Mouse (Mus musculus) granulocyte monocyte progenitor cell, adult 5-6 weeks (primary cell): ENCODE measurements around the gene Praf2. TPM values are rescaled to one million over a fixed set of nuclear protein-coding genes. Genes with fewer than 3 reads are reported as not detected.
A peak's percentile ranks its signal among the peaks of the same experiment; 100 is the strongest.

Experiments used
- ATAC-seq: replicated peaks from 2 replicates; pipeline ENCODE4 v1.8.0; 2016; ENCODE audit warnings: mild to moderate bottlenecking, moderate TSS enrichment, inconsistent platforms; ENCODE audit not compliant: poor library complexity, severe bottlenecking
- total RNA-seq, 2 experiments: library from RNA; stranded (forward) in 1 of 2; stranded (reverse) in 1 of 2; fragments of 200-712, 200-1000 nt in 1 of 2; fragments of >200 nt in 1 of 2; fragmentation: Nextera tagmentation in 1 of 2; gene quantifications; 2 replicates each; pipeline ENCODE4 v1.2.3; 2014 to 2017

Praf2 gene
- total RNA-seq, 2 experiments from 2014 or later, result 4.3 to 6.2 TPM

DNA sequence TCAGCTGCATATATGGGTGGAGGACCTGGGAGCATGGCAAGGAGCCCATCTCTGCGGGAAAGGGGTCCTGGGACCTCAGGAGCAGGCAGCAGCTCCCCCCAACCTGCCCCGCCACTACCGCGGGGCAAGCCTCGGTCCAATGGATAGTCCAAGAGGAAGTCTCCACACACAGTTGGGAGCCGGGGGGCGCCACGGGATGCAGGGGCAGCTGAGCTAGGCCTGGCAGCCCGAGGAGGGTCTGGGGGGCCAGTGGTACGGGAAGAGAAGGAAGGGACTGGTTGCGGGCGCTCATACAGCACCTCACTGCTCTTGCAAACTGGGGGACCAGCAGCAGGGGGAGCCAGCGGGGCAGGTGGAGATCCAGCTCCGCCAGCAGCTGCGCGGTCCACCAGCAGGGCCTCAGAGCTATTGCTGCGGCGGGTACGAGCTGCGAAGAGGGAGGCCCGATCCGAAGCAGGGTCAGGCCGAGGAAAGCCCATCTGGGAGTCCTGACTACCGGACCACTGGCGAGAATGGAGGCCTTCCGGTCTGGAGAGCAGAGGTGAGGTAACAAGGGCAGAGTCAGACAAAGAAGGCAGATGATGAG, 5.4 kb downstream of the Praf2 start:
- peak; percentile 93 for ATAC-seq

DNA sequence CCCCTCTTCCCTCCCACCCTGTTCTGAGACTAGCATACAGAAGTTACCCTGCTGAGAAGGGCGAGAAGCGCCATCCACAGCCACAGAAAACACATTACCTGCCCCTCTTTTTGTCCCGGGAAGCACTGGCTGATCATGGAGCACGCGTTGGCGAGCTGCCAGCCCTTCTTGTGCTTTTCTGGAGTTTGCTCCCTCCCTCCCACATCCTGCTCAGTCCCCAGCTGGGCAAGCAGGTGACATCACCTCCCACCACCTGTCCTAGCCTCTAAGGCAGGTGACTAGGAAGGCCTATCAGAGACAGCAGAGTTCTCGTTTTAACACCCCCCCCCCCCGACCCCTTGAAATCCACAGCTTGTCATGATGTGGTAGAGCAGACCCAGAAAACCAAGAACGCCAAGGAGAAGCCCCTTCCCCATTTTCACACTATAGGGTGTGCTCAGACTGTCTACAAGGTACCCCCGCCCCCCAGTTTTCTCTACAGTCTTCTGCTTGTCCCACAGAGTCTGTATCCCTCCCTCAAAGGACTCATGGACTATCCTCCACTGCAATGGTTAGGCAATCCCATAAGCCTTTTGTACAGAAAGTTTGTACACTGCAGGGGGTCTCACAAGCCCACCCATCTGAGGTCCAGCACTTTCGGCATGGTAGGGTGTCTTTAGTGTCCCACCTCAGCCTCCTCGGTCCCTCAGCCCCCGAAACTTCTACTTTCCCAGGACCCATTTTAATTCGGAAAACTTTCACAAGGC, 11.3 kb downstream of the Praf2 start:
- ATAC-seq, result no peak

DNA sequence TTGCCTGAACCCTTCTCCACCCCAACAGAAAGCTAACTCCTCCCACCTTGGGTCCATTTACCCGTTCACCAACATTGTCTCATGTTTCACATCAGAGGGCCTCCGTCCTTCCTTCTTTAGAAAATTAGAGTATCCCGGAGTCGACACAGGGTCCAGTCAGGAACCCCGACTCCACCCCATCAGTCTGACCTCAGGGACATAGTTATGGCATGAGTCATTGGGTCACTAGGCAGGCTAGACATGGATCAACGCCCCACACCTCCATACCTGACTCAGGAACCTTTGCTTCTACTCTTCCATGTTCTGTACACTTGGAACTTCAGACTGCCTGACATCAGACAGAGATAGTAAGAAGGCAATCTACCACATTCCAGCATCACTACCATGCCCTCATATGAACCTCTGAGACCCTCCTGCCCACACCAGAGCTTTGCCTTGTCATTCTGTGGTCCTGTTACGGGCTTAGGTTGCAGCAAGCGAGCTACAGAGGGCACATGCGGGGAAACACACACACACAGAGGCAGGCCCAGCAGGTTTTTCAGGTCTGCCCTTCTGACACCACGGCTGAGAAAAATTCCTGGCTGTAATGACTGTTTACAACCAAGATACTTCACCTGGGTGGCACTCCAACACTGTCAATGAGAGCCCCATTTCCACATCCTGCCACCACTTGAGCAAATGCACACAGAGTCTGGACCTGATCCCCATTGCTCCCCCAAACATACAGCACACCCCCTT, 12.0 kb downstream of the Praf2 start:
- no peak for ATAC-seq

DNA sequence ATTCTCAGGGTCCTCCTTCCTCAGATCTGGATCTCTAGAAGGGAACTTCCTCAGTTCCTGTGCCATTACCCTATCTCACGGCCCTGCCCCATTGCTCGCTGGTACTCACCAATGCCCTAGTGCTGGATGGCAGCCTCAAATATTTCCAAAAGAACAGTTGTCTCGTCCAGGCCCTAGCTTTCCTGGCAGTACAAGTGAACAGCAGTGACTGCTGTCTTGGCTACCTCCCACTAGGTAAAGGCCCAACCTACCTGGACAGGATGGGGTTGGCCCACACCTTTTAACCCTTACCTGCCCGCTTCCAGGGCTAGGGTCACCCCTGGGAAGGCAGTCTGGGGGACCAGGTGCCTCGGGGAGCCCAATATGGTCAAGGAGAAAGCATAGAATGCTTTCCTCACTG, 12.9 kb downstream of the Praf2 start:
- ATAC-seq, result no peak

DNA sequence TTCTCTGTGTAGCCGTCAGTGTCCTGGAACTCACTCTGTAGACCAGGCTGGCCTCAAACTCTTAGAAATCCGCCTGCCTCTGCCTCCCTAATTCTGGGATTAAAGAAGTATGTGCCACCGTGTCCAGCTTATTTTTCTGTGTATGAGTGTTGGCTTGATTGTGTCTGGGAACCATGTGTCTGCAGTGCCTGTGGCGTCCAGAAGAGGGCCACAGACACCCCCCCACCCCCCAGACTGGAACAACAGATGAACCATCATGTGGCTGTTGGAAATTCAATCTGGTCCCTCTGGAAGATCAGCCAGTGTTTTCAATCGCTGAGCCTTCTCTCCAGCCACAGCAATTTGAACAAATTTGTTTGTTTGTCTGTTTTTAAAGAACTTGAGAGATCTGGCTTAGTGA, 15.2 kb downstream of the Praf2 start:
- ATAC-seq, result no peak

DNA sequence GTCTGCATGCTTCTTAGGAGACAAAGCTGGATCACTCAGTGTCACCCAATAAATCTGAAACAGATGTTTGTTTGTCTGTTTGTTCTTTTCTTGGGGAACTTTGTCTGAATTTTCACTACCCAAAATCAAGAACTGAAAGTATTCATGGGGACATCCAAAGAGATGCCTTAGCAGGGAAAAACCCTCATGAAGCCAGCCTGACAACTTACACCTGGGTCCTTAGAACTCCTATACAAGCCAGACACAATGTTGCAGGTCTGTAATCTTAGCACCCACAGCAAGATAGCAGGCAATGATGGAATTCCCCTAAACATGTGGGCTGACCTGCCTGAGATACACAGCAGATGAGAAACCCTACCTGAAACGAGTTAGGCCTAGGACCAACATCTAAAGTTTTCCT, 16.7 kb downstream of the Praf2 start:
- ATAC-seq, result no peak

DNA sequence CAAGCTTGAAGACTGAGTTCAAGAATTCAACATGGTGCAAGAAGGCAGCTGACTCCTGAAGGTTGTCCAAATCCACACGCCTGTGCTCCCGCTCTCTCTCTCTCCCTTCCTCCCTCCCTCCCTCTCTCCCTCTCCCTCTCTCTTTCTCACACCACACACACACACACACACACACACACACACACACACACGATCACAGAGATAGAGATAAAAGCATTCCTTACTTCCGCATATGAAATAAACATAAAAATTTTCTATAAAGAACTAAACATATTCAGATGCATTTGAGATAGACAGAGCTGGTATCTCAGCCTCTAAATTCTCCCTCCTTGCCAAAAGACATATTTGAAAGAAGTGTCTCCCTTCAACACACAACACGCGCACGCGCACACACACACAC, 17.2 kb downstream of the Praf2 start:
- no peak for ATAC-seq

DNA sequence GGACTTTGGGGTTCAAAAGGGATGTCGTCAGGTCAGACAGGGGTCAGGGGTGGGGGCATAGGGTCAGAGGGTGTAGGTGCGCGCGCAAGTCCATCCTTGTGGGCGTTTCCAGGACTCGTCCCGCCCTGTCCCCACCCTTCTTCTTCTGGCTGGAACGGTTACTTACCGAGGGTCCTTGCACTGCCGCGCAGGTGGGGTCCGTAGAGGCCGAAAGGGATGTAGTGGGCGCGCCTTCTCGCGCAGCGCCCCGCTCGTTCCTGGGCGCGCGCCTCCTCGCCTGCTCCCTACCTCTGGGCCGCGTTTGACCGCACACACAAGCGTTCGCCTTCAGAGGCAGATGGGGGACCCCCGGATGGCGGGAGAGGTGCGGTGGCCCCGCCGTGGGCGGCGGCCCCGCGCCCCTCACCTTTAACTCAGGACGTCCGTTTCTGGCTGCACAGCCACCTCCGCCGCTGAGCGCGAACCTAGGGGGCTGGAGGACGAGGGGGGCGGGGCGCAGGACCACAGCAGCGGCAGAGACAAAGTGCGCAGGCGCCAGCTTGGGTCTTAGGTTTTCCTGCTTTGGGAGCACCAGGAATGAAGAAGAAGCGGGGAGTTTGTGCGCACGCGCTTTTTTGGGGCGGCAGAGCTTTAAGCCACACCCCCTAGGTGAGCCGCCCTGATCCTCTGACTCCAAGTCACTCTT, 22.3 kb downstream of the Praf2 start, which contains the start of gene Ccdc120:
TSS of gene Ccdc120 (minus strand) at position 474 of the 685 bp plus-strand sequence.
- ATAC-seq, result peak; percentile 59

DNA sequence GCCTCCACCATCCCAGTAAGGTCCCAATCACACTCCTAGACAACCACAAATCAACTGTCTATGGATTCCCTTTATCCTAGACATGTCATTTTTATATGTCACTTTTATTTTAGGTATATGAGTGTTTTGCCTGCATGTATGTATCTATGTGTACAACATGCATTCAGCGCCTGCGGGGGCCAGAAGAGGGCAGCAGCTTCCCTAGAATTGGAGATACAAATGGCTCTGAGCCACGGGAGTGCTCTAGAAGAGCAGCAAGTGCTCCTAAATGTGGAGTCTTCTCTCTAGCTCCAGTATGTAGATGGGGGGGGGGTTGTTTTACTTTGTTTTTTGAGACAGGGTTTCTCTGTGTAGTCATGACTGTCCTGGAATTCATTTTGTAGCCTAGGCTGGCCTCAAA, 25.4 kb downstream of the Praf2 start:
- ATAC-seq, result peak; percentile 70

DNA sequence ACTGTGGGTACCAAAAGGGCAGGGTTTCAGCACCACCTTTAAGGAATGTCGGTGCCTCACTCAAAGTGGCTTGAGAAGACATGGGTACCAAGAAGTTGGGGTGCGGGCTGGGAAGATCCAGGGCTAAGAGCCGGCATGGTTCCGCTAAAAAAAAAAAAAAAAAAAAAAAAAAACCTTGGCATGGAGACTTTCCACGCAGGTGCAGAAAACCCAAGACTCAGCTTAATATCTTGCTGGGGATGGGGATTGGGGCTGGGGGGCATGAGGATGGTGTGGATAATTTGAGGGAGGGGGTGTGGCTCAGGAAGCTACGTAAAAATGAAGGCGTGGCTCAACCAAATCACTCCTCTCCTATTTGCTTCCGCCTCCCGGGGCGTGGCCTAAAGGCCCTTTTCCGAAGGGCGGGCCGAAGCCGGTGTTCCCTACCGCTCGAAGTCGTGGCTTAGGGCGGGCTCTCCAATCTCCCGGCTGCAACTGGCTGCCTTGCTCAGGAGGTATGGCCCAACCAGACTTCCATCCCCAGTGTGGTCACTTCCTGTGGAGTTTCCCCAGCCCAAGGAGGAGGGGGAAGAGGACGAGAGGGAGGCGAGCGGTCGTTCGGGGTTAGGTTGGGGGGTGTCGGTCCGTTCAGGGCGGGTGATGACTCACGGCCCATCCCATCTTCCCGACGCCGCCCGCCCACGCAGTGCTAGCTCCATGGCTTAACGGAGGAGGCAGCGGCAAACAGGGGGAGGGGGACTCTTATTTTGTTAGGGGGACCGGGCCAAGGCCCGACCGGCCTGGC, 34.1 kb downstream of the Praf2 start, which contains the start of gene Tfe3:
TSS of gene Tfe3 (plus strand) at position 424 of the 784 bp plus-strand sequence.
- peak; percentile 86 for ATAC-seq

DNA sequence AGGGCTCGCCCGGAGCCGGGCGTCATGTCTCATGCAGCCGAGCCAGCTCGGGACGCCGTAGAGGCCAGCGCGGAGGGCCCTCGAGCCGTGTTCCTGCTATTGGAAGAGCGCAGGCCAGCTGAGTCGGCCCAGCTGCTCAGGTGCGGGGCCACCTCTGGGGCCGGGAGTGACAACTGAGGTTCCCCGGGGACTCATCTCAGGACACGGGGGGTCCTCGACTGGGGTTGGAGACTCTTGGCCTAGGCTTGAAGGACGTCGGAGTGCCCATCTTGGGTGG, 34.6 kb downstream of the Praf2 start:
- ATAC-seq, result no peak

DNA sequence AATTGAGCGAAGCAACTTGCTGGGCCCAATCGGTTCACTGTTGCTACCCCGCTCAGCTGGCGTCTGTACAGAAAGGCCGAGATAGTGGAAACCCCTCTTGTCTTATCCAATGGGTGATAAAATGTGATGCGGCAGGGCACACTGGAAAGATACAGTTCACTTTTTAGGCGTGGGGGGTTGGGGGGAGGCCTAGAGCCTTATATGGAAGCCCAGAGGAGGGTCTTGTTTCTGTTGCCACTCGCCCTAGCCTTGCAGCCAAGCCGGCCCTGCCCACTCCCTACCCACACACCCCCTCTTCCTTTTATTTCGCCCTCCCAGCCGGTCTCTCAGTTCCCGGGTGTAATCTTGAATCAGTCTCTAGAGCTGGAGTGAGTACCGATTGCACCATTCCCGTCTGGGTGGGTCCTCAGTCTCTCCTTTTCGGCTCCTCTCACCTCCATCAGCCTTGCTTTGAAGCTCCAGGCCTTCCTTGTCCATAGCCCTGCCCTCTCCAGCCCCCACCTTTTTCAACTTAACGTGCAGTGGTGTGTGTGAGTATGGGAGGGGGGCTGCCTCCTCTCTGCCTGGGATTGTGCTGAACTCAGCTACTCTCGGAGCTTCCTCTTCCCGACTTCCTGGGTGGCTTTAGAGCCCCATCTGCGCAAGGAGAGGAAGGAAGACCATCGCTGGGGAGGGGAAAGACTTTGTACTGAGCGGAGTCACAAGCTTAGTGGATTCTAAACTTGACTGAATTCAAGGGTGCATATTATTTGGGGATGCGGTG, 35.6 kb downstream of the Praf2 start:
- ATAC-seq, result peak; percentile 51

DNA sequence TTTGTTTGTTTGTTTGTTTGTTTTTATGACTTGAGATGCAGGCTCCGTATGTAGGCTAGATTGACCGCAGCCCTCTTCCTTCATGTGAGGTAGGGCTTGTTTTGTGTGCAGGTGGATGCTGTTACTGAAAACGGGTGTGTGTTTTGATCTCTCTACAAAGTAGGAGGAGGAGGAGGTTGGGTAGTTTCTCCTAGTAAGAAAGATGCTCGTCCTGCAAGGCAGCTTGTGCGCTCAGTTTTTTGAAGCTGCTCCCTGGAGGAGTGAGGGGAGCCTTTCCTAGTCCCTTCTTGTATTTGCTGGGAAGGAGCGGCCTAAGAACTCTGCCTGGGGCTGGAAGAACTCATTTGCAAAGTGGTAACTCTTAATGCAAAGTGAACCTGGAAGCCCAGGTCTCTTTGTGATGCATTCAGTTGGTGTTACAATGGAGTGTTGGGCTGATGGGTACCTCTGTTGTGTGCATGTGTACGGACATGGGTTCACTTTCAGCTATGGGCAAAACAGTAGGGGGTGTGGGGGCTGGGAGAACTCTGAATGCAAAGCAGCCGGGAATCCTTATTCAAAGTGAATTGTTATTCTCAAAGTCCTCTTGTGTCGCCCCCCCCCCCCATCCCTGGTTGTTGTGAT, 36.5 kb downstream of the Praf2 start:
- ATAC-seq, result no peak

DNA sequence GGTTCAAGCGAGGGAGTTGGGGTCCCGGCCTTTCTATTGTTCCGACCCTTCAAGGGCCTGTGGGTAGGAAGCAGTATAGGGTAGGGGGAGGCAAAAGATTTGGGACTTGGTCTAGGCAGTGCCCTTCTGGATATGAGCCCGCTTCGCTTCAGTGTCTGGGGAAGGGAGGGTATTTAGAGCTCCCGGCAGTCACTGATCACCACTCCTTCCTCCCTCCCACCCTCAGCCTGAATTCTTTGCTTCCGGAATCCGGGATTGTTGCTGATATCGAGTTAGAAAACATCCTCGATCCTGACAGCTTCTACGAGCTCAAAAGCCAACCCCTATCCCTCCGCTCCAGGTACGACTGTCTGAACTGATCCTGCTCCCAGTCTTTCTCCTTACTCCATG, 37.0 kb downstream of the Praf2 start:
- no peak for ATAC-seq

DNA sequence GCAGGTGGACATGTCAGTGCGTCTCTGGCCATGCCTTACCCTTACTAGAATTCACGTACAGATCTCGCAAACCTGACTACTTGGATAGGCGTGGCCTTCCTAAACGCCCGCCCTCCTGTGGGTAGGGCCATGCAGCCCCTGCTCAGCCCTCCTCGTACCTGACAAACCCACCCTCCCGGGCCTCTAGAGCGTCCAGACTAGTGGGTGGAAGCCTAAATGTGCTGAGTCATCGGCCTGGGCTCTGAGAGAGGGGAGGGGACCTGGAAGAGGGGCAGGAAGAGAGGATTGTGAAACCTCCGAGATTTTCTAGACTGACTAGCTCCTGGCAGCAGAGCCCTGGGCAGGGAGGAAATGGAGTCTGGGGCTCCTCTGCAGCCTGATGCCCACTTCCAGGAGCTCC, 37.5 kb downstream of the Praf2 start:
- ATAC-seq, result peak; percentile 42

DNA sequence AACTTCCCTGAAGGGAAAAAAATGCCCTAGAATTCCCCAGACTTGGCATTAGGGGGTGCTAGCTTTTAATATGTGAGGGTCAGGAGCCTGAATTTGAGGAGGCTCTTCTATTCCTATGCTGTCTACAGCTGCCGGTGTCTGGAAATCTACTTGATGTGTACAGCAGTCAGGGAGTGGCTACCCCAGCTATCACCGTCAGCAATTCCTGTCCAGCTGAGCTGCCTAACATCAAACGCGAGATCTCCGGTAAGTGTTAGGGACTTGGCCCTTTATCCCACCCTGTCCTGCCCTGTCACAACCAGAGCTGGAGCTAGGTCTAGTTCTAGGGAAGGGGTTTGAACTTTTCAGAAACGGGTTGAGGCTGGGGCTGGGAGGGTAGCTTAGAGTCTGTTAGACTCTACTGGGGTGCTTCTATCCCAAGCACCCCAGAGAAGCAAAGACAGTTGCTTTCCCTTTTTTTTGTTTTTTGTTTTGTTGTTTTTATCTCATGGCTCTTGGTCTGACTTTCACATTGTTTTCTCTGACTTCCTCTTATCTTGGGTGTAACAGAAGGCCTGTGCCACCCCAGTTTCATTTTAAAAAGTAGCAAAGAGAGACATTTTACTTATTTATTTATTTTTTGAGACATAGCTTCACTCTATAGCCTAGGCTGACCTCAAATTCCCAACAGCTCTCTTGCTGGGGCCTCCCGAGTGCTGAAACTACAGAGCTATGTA, 41.2 kb downstream of the Praf2 start:
- ATAC-seq, result no peak

DNA sequence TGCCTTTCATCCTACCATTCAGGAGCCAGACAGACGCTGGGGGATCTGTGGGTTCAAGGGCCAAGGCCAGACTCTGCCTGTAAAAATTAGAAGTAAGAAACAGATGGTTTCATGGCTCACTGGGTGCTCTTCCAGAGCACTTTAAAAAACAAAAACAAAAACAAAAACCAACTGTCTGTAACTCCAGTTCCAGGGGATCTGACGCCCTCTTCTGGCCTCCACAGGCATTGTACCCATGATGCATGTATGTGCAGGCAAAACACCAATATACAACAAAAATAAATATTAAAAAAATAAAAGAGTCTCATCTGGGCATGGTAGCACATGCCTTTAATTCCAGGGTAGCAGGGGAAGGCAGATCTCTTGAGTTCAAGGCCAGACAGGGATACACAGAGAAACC, 44.5 kb downstream of the Praf2 start:
- no peak for ATAC-seq

DNA sequence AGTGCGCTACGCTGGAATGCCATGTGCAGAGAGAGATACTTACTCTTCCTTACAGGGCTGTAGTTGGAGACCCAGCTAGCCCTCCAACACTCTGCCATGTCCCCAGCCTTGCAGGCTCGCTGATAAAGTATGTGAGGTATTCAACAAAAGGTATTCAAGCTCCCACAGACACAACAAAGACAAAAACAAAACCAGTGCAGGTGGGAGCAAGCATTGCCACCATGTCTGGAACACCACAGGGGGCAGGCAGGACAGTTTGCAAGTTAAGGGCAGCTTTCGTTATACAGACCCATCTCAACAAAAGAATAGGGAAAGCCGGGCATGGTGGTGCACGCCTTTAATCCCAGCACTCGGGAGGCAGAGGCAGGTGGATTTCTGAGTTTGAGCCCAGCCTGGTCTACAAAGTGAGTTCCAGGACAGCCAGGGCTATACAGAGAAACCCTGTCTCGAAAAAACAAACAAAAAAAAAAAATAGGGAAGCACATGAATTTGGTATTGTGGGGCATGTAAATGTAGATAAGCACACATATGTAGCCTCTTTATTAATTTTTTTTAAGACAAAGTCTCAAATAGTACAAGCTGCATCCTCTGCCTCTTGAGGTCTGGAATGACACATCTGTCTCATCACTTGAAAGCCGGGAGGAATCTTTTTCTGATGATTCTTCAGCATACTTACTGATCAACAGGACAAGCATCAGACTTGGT, 47.4 kb downstream of the Praf2 start:
- no peak for ATAC-seq
